Mouse (Mus musculus) heart, adult 2 months (tissue): ENCODE measurements around the gene Ldb1.

Experiments
- CTCF ChIP-seq: fragments of 200-600 bp; IDR thresholded peaks from 2 replicates; pipeline ENCODE4 v1.8.1; 2022; ENCODE audit warnings: antibody characterized with exemption, mild to moderate bottlenecking, moderate library complexity
- EP300 ChIP-seq: fragments of 200-500 bp; IDR thresholded peaks from 2 replicates; pipeline ENCODE4 v1.6.1; 2011; ENCODE audit warnings: low read depth, low read length, control low read depth; ENCODE audit not compliant: insufficient read depth
- POLR2A ChIP-seq: fragments of 200-500 bp; IDR thresholded peaks from 2 replicates; pipeline ENCODE4 v1.6.1; 2011; ENCODE audit warnings: mild to moderate bottlenecking, low read depth, low read length, control low read depth; ENCODE audit not compliant: insufficient read depth

GRCm38 (mm10) chr19:46005680-46006079 is 39.3 kb downstream of the Ldb1 start:
- TF ChIP-seq CTCF: no peak
- no peak for TF ChIP-seq POLR2A
- no peak for TF ChIP-seq EP300
